Mouse (Mus musculus): ENCODE results near the gene Hrh1.

DNA sequence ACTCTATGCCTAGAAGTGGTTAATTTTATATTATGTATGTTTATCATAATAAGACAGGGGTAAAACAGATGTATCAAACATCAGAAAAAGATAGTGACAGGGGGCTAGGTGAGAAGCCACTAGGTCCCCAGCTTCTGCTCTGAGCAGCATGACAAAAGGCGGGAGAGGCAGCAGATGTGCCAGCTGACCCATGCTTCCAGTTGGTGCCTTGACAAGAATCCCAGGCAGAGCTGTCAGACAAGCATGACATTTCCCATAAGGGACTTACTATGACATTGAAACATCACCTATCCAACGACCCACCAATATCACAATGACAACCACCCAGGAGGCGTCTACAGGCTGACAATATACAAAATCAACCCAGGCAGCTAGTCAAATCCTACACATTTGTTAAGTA is 16.9 kb upstream of the Hrh1 start:
- TF ChIP-seq MYOG (IDR thresholded peaks at IDR 0.05; ENCODE audit: control insufficient read depth, extremely low read depth, insufficient read length): no peak
- no peak for TF ChIP-seq CTCF (IDR thresholded peaks at IDR 0.05; ENCODE audit: control insufficient read depth, insufficient read depth, insufficient read length)
- no peak for TF ChIP-seq MYOD1 (IDR thresholded peaks at IDR 0.05; ENCODE audit: control insufficient read depth, insufficient read length, low read depth)
- no peak for TF ChIP-seq MAX (IDR thresholded peaks at IDR 0.05)
- no peak for TF ChIP-seq USF1 (IDR thresholded peaks at IDR 0.05; ENCODE audit: low read depth)

All from C2C12 (cell line).